8 mouse cellular contexts compared by ENCODE assay signal in the genomic region with DNA sequence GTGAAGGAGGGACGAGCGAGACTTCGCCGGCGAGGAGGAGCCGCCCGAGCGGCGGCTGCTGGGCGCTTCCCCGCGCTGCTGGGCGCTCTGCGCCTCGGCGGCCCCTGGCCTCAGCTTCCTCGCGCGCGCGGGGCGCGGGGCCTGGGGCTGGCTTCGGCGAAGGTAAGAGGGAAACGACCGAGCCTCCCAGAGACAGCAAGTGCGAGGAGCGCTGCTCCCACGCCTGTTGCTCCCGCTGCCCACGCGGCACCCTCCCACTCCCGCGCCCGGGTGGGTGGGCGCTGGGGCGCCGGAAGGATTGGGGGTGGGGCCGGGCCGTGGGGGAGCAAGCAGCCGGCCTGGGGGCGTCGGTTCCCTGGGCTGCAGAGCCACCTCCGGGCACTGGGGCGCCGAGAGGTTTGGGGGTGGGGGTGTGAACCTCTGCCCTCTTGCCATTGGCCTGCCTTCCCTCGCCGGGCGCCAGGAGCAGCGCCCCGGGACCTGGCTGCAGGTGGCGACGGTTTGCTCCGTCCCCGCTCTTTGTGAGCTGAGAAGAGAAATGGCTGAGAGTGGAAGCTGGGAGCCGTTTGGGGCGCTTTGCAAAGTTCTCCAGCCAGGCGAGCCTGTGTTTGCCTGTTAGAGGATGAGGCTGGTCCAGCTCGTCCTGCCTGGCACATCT. TPM values are rescaled to one million over a fixed set of nuclear protein-coding genes. Genes with fewer than 3 reads are reported as not detected.
DNase-seq lines count a peak whose midpoint lies in the region; ATAC-seq and TF ChIP-seq lines count a peak whose summit lies in the region.

No protein-coding gene starts in this region.

- peak overlapping the region; percentile 87 for H3K4me3 ChIP-seq in forebrain, postnatal 0 days (ENCODE audit: low read depth, low read length)
- peak overlapping the region; percentile 63 for H3K4me3 ChIP-seq in intestine, embryonic 14.5 days (ENCODE audit: low read depth, low read length)
- H3K4me3 ChIP-seq in limb, embryonic 15.5 days, result peak overlapping the region; percentile 60
- peak overlapping the region; percentile 71 for H3K4me3 ChIP-seq in neural tube, embryonic 14.5 days (ENCODE audit: low read depth, low read length)

- ATAC-seq in forebrain, postnatal 0 days, result peak; percentile 58
- peak; percentile 67 for ATAC-seq in intestine, embryonic 14.5 days (replicated peaks; ENCODE audit: low FRiP score, low TSS enrichment, low read depth)
- 0 out of 2 replicates have a peak, but pooled peaks have one; percentile 32 for ATAC-seq in limb, embryonic 15.5 days (ENCODE audit: insufficient number of reproducible peaks, low FRiP score, low TSS enrichment, low read depth)
- ATAC-seq in neural tube, embryonic 14.5 days (ENCODE audit: low read depth), result peak; percentile 61

- peak; percentile 11 for DNase-seq in kidney, adult 11 months
- no peak for DNase-seq in kidney, adult 8-10 months
- peak; percentile 56 to 65 for DNase-seq in cerebellum, adult 18-20 months
- DNase-seq in forebrain, postnatal 0 days, result peak; percentile 58
- peak; percentile 74 for DNase-seq in intestine, embryonic 14.5 days (ENCODE audit: low spot score)
- DNase-seq in yolk sac, embryonic 10.5 days (ENCODE audit: low spot score), result peak; percentile 33

- no peaks in the 10 kb centered on the region for H3K9me3 ChIP-seq in forebrain, postnatal 0 days (ENCODE audit: low read length)
- H3K9me3 ChIP-seq in intestine, embryonic 14.5 days (ENCODE audit: control insufficient read depth, low read length), result no peaks in the 10 kb centered on the region
- H3K9me3 ChIP-seq in limb, embryonic 15.5 days, result no peaks in the 10 kb centered on the region
- H3K9me3 ChIP-seq in neural tube, embryonic 14.5 days (ENCODE audit: control insufficient read depth, low read length), result no peaks in the 10 kb centered on the region

- peak overlapping the region; percentile 84 for H3K27ac ChIP-seq in forebrain, postnatal 0 days (ENCODE audit: low read depth, low read length)
- H3K27ac ChIP-seq in intestine, embryonic 14.5 days (ENCODE audit: low read depth), result peak overlapping the region; percentile 79
- no peak overlapping the region for H3K27ac ChIP-seq in limb, embryonic 15.5 days
- H3K27ac ChIP-seq in neural tube, embryonic 14.5 days (ENCODE audit: low read depth, low read length), result peak overlapping the region; percentile 64; the same call in 1 of the 2 replicates

- peak overlapping the region; percentile 85 for H3K9ac ChIP-seq in forebrain, postnatal 0 days
- H3K9ac ChIP-seq in intestine, embryonic 14.5 days (ENCODE audit: low read length), result peak overlapping the region; percentile 69
- H3K9ac ChIP-seq in limb, embryonic 15.5 days, result peak overlapping the region; percentile 52
- H3K9ac ChIP-seq in neural tube, embryonic 14.5 days (replicated peaks; ENCODE audit: low read depth, low read length), result peak overlapping the region; percentile 82

- H3K36me3 ChIP-seq in forebrain, postnatal 0 days (ENCODE audit: insufficient read depth), result no peaks in the 10 kb centered on the region; the same call in 1 of the 2 replicates
- no peaks in the 10 kb centered on the region for H3K36me3 ChIP-seq in intestine, embryonic 14.5 days (ENCODE audit: control insufficient read depth, insufficient read depth, low read length)
- no peaks in the 10 kb centered on the region for H3K36me3 ChIP-seq in limb, embryonic 15.5 days
- no peaks in the 10 kb centered on the region for H3K36me3 ChIP-seq in neural tube, embryonic 14.5 days (ENCODE audit: control insufficient read depth, insufficient read depth, low read length)

- H3K4me2 ChIP-seq in forebrain, postnatal 0 days (ENCODE audit: low read depth), result peak overlapping the region; percentile 88
- peak overlapping the region; percentile 97 for H3K4me2 ChIP-seq in intestine, embryonic 14.5 days (ENCODE audit: low read length)
- H3K4me2 ChIP-seq in limb, embryonic 15.5 days, result peak overlapping the region; percentile 99
- H3K4me2 ChIP-seq in neural tube, embryonic 14.5 days (ENCODE audit: low read depth, low read length), result peak overlapping the region; percentile 94

- H3K27me3 ChIP-seq in forebrain, postnatal 0 days (ENCODE audit: insufficient read depth, low read length), result no peaks in the 10 kb centered on the region
- peaks cover 52% of the 10 kb centered on the region for H3K27me3 ChIP-seq in intestine, embryonic 14.5 days (replicated peaks; ENCODE audit: control insufficient read depth, insufficient read depth, low read length)
- H3K27me3 ChIP-seq in limb, embryonic 15.5 days, result peaks cover 87% of the 10 kb centered on the region
- H3K27me3 ChIP-seq in neural tube, embryonic 14.5 days (ENCODE audit: control insufficient read depth, insufficient read depth, low read length), result no peaks in the 10 kb centered on the region

- no peak for TF ChIP-seq CTCF in forebrain, postnatal 0 days (IDR thresholded peaks at IDR 0.05; ENCODE audit: low read depth)

- peaks cover 15% of the 10 kb centered on the region; the same call in 1 of the 2 replicates for H3K4me1 ChIP-seq in forebrain, postnatal 0 days (ENCODE audit: insufficient read depth)
- peaks cover 17% of the 10 kb centered on the region for H3K4me1 ChIP-seq in intestine, embryonic 14.5 days (replicated peaks; ENCODE audit: control insufficient read depth, insufficient read depth, low read length)
- H3K4me1 ChIP-seq in limb, embryonic 15.5 days, result peaks cover 28% of the 10 kb centered on the region
- H3K4me1 ChIP-seq in neural tube, embryonic 14.5 days (ENCODE audit: control insufficient read depth, insufficient read depth, low read length), result peaks cover 14% of the 10 kb centered on the region; the same call in 1 of the 2 replicates

- WGBS in forebrain, postnatal 0 days, result under 1% methylated on average over 40 of the region's 60 CpGs
- WGBS in intestine, embryonic 14.5 days, result 2% methylated on average over 54 of the region's 60 CpGs
- under 1% methylated on average over 36 of the region's 60 CpGs for WGBS in limb, embryonic 15.5 days
- WGBS in neural tube, embryonic 14.5 days, result 1% methylated on average over 41 of the region's 60 CpGs

RNA-seq across cellular contexts. Expression of a gene that starts 0.6 kb away (rescaled TPM):
- total RNA-seq in forebrain, postnatal 0 days (2014; rRNA removed), result 34.8 and 48.9 TPM in 2 replicates
- polyA plus RNA-seq in forebrain, postnatal 0 days (2015; fragmentation: Nextera tagmentation; extraction: Ambion mirVana), result 4.4 and 7.5 TPM in 2 replicates
- polyA plus RNA-seq in intestine, embryonic 14.5 days (2014; fragmentation: Nextera tagmentation; extraction: Ambion mirVana), result 8.9 and 9.1 TPM in 2 replicates
- polyA plus RNA-seq in limb, embryonic 15.5 days (2015; fragmentation: Nextera tagmentation; extraction: Ambion mirVana), result 0.30 and 0.51 TPM in 2 replicates
- polyA plus RNA-seq in neural tube, embryonic 14.5 days (2014; fragmentation: Nextera tagmentation; extraction: Ambion mirVana), result 9.5 and 11.6 TPM in 2 replicates

Comparison
In these comparisons a context has a peak if more than half of its experiments do, and no peak if none do; other contexts are left out.
1. DNase-seq: peak in kidney, adult 11 months (single experiment), cerebellum, adult 18-20 months (2 of 2), forebrain, postnatal 0 days (single experiment), intestine, embryonic 14.5 days (single experiment) and yolk sac, embryonic 10.5 days (single experiment); none in kidney, adult 8-10 months (0 of 2).
2. Peak in every context shown above with its lines, with median percentiles within 50 percentile points of each other: ATAC-seq, H3K4me2 ChIP-seq, H3K4me3 ChIP-seq and H3K9ac ChIP-seq.